Mouse (Mus musculus) erythroblast, embryonic 14.5 days (primary cell): Measurements from ENCODE around the gene R3hdm2.

Experiments used
- GATA1 ChIP-seq: IDR thresholded peaks from 2 replicates; pipeline ENCODE4 v1.6.1; 2012; ENCODE audit warnings: low read length, inconsistent platforms, mixed read lengths
- TAL1 ChIP-seq: IDR thresholded peaks from 3 replicates; pipeline ENCODE4 v1.6.1; 2012; ENCODE audit warnings: low read length, inconsistent platforms, mixed read lengths

GRCm38 (mm10) chr10:127500042-127500441, 119.9 kb downstream of the R3hdm2 start:
- no peak for TF ChIP-seq GATA1
- no peak for TF ChIP-seq TAL1
